Mouse (Mus musculus) CH12.LX (cell line): ENCODE data around the gene Rex1bd. TPM values are rescaled to one million over a fixed set of nuclear protein-coding genes. Genes with fewer than 3 reads are reported as not detected.

Experiments
- DNase-seq: peaks from one replicate; pipeline ENCODE4 v3.0.0-alpha.2; 2013; ENCODE audit errors: extremely low read depth
- H3K27ac ChIP-seq: 2 replicates; pipeline ENCODE4 v1.5.1; 2012; ENCODE audit warnings: low read depth, mild to moderate bottlenecking, control low read depth, moderate library complexity; ENCODE audit not compliant: insufficient read depth
- H3K27me3 ChIP-seq: replicated peaks from 2 replicates; pipeline ENCODE3; 2012; ENCODE audit warnings: inconsistent platforms
- H3K36me3 ChIP-seq, 2 experiments: replicated peaks in 1 of 2; 2 replicates each; pipeline versions ENCODE3 to v1.6.1; 2012; ENCODE audit warnings: inconsistent platforms in 1 of 2, low read length in 1 of 2, mild to moderate bottlenecking in 1 of 2, mixed read lengths in 1 of 2, moderate library complexity in 1 of 2; ENCODE audit not compliant: control insufficient read depth in 1 of 2, insufficient read depth in 1 of 2
- H3K4me1 ChIP-seq, 2 experiments: 2 replicates each; pipeline ENCODE4 v1.6.1; 2012; ENCODE audit warnings: inconsistent platforms in 1 of 2, moderate library complexity in 1 of 2; ENCODE audit not compliant: insufficient read depth in 2 of 2, control insufficient read depth in 1 of 2
- H3K4me2 ChIP-seq: 2 replicates; pipeline ENCODE4 v1.6.1; 2012; ENCODE audit warnings: low read depth, mild to moderate bottlenecking, control low read depth; ENCODE audit not compliant: poor library complexity, insufficient read depth, severe bottlenecking
- H3K4me3 ChIP-seq, 3 experiments: fragments of 150-350 bp in 1 of 3; sonication (generic) in 1 of 3; replicated peaks in 1 of 3; 2 replicates each; pipeline versions ENCODE3 to v1.5.1; 2011 to 2012; ENCODE audit warnings: low read depth in 2 of 3, low read length in 2 of 3, mild to moderate bottlenecking in 2 of 3, moderate library complexity in 2 of 3, control low read depth in 1 of 3, improper control_type of control experiment in 1 of 3, inconsistent platforms in 1 of 3, mixed read lengths in 1 of 3; ENCODE audit not compliant: poor library complexity in 1 of 3
- H3K79me2 ChIP-seq: replicated peaks from 2 replicates; pipeline ENCODE4 v1.6.1; 2012; ENCODE audit warnings: mild to moderate bottlenecking, moderate library complexity; ENCODE audit not compliant: control insufficient read depth, poor library complexity, insufficient read depth, severe bottlenecking; ENCODE audit errors: extremely low read depth
- H3K9ac ChIP-seq: 2 replicates; pipeline ENCODE4 v1.6.1; 2012; ENCODE audit warnings: low read depth, mild to moderate bottlenecking, control low read depth, moderate library complexity; ENCODE audit not compliant: insufficient read depth
- H3K9me3 ChIP-seq: replicated peaks from 2 replicates; pipeline ENCODE3; 2012; ENCODE audit warnings: low read length, inconsistent platforms, mixed read lengths
- CHD2 ChIP-seq: IDR thresholded peaks from 2 replicates; pipeline ENCODE4 v1.6.1; 2011; ENCODE audit warnings: low read length, improper control_type of control experiment
- CTCF ChIP-seq, 2 experiments: IDR thresholded peaks in 1 of 2; conservative IDR thresholded peaks in 1 of 2; 2 replicates each; pipeline ENCODE4 v1.5.1; 2011 to 2012; ENCODE audit warnings: low read depth in 2 of 2, low read length in 2 of 2, improper control_type of control experiment in 1 of 2, inconsistent platforms in 1 of 2, mild to moderate bottlenecking in 1 of 2, moderate library complexity in 1 of 2
- EP300 ChIP-seq: IDR thresholded peaks from 2 replicates; pipeline ENCODE4 v1.6.1; 2011; ENCODE audit warnings: low read length, improper control_type of control experiment
- GABPA ChIP-seq: IDR thresholded peaks from 2 replicates; pipeline ENCODE4 v1.6.1; 2012; ENCODE audit warnings: low read depth, low read length, improper control_type of control experiment, inconsistent platforms; ENCODE audit not compliant: insufficient replicate concordance
- HCFC1 ChIP-seq: IDR thresholded peaks from 2 replicates; pipeline ENCODE4 v1.6.1; 2012; ENCODE audit warnings: low read depth, mild to moderate bottlenecking, inconsistent platforms, low read length, improper control_type of control experiment
- IRF4 ChIP-seq: IDR thresholded peaks from 2 replicates; pipeline ENCODE4 v1.6.1; 2014; ENCODE audit warnings: low read depth, mild to moderate bottlenecking, inconsistent platforms, low read length, improper control_type of control experiment
- JUN ChIP-seq: IDR thresholded peaks from 2 replicates; pipeline ENCODE4 v1.6.1; 2011; ENCODE audit warnings: low read depth, mild to moderate bottlenecking, low read length, improper control_type of control experiment, moderate library complexity; ENCODE audit not compliant: insufficient read depth
- KAT2A ChIP-seq: IDR thresholded peaks from 2 replicates; pipeline ENCODE4 v1.6.1; 2012; ENCODE audit warnings: low read length, improper control_type of control experiment, inconsistent platforms; ENCODE audit not compliant: insufficient replicate concordance
- MAFK ChIP-seq: IDR thresholded peaks from 2 replicates; pipeline ENCODE4 v1.6.1; 2011; ENCODE audit warnings: low read length, improper control_type of control experiment; ENCODE audit not compliant: insufficient replicate concordance
- MAX ChIP-seq: IDR thresholded peaks from 2 replicates; pipeline ENCODE4 v1.6.1; 2011; ENCODE audit warnings: low read length, improper control_type of control experiment
- MAZ ChIP-seq: IDR thresholded peaks from 2 replicates; pipeline ENCODE4 v1.6.1; 2012; ENCODE audit warnings: low read depth, mild to moderate bottlenecking, inconsistent platforms, low read length, improper control_type of control experiment, moderate library complexity
- MEF2A ChIP-seq: IDR thresholded peaks from 2 replicates; pipeline ENCODE4 v1.6.1; 2014; ENCODE audit warnings: low read depth, mild to moderate bottlenecking, inconsistent platforms, low read length, improper control_type of control experiment, borderline replicate concordance
- MXI1 ChIP-seq: IDR thresholded peaks from 2 replicates; pipeline ENCODE4 v1.6.1; 2011; ENCODE audit warnings: mild to moderate bottlenecking, low read depth, low read length, improper control_type of control experiment
- MYC ChIP-seq: IDR thresholded peaks from 2 replicates; pipeline ENCODE4 v1.6.1; 2011; ENCODE audit warnings: low read depth, mild to moderate bottlenecking, improper control_type of control experiment, low read length
- NELFE ChIP-seq: IDR thresholded peaks from 2 replicates; pipeline ENCODE4 v1.6.1; 2011; ENCODE audit warnings: low read depth, low read length, improper control_type of control experiment
- POLR2A ChIP-seq: IDR thresholded peaks from 2 replicates; pipeline ENCODE4 v1.6.1; 2011; ENCODE audit warnings: low read depth, mild to moderate bottlenecking, improper control_type of control experiment, low read length
- POLR2AphosphoS2 ChIP-seq: IDR thresholded peaks from 2 replicates; pipeline ENCODE4 v1.6.1; 2011; ENCODE audit warnings: low read depth, low read length, improper control_type of control experiment
- RAD21 ChIP-seq: IDR thresholded peaks from 2 replicates; pipeline ENCODE4 v1.6.1; 2011; ENCODE audit warnings: low read depth, mild to moderate bottlenecking, low read length, improper control_type of control experiment, moderate library complexity
- SIN3A ChIP-seq: IDR thresholded peaks from 2 replicates; pipeline ENCODE4 v1.6.1; 2012; ENCODE audit warnings: low read length, improper control_type of control experiment, inconsistent platforms
- SMC3 ChIP-seq: IDR thresholded peaks from 2 replicates; pipeline ENCODE4 v1.6.1; 2011; ENCODE audit warnings: low read depth, low read length, improper control_type of control experiment
- UBTF ChIP-seq: IDR thresholded peaks from 2 replicates; pipeline ENCODE4 v1.6.1; 2012; ENCODE audit warnings: low read depth, mild to moderate bottlenecking, inconsistent platforms, low read length, improper control_type of control experiment, moderate library complexity
- USF1 ChIP-seq: IDR thresholded peaks from 2 replicates; pipeline ENCODE4 v1.6.1; 2014; ENCODE audit warnings: low read depth, mild to moderate bottlenecking, inconsistent platforms, low read length, improper control_type of control experiment
- USF2 ChIP-seq: conservative IDR thresholded peaks from 2 replicates; pipeline ENCODE4 v1.6.1; 2011; ENCODE audit warnings: low read depth, low read length, improper control_type of control experiment
- ZMIZ1 ChIP-seq: IDR thresholded peaks from 2 replicates; pipeline ENCODE4 v1.6.1; 2012; ENCODE audit warnings: low read depth, mild to moderate bottlenecking, inconsistent platforms, low read length, improper control_type of control experiment
- ZNF384 ChIP-seq: IDR thresholded peaks from 2 replicates; pipeline ENCODE4 v1.6.1; 2012; ENCODE audit warnings: low read depth, low read length, improper control_type of control experiment, inconsistent platforms
- dilution Hi-C: fragments of 300-500 bp; cut with MboI; formaldehyde crosslinking; loops from 2 replicates; pipeline ENCODE4 v1.14.3; 2020; ENCODE audit warnings: low sequenced_read_pairs; ENCODE audit not compliant: extremely low pct_unique_long_range_greater_than_20kb, extremely low pct_ligation_motif_present
- in situ Hi-C: fragments of 300-500 bp; cut with MboI; formaldehyde crosslinking; loops from 3 replicates; pipeline ENCODE4 v1.14.3; 2019; ENCODE audit warnings: low sequenced_read_pairs, low pct_ligation_motif_present, low pct_unique_long_range_greater_than_20kb, mixed read lengths
- polyA plus RNA-seq: library from polyadenylated mRNA; unstranded; fragments of >175 nt; gene quantifications from 2 replicates; pipeline ENCODE4 v1.2.1, GENCODE M21; 2012; ENCODE audit warnings: low read depth; ENCODE audit not compliant: insufficient read length
- total RNA-seq, 2 experiments: library from RNA; depleted of rRNA; stranded (reverse); fragments of 300-350 nt in 1 of 2; fragments of >200 nt in 1 of 2; gene quantifications; 2 replicates each; pipeline ENCODE4 v1.2.3; 2012 to 2014

Rex1bd gene
- total and polyA plus RNA-seq, 3 experiments: 38.4 to 90.0 (median 47.8) TPM

- in situ Hi-C loops (loop anchor here (10.0 kb wide), 1 partner anchor 92 kb away; no protein-coding TSS in a partner anchor), dilution Hi-C loops (no loop called here)
- no peak for DNase-seq
- Histone ChIP-seq H3K36me3 (peaks cover 21 to 48% of the 10 kb centered on the region in 2 experiments), H3K27me3 (no peaks in the 10 kb centered on the region), H3K9ac (no peak overlapping the region), H3K79me2 (peaks cover 33% of the 10 kb centered on the region), H3K27ac (peak overlapping the region; percentile 7; the same call in 1 of the 2 replicates), H3K4me1 (peaks cover 21 to 43% of the 10 kb centered on the region in 2 experiments), H3K4me3 (peak overlapping the region in 1 of 3 experiments; percentile 22), H3K4me2 (no peak overlapping the region; the same call in 1 of the 2 replicates), H3K9me3 (no peaks in the 10 kb centered on the region)
- TF ChIP-seq JUN: no peak
- TF ChIP-seq RAD21: no peak
- TF ChIP-seq MAX: no peak
- 0 out of 2 replicates have a peak, but pooled peaks have one; percentile 9 for TF ChIP-seq SIN3A
- no peak for TF ChIP-seq ZMIZ1
- TF ChIP-seq GABPA: no peak
- TF ChIP-seq CHD2: peak; percentile 31; the same call in 1 of the 2 replicates
- TF ChIP-seq POLR2AphosphoS2: peak; percentile 90; the same call in 1 of the 2 replicates
Observed at GRCm38 (mm10) chr8:70507027-70507393, 458 bp upstream of the Rex1bd start.

GRCm38 (mm10) chr8:70505698-70506327 is 739 bp downstream of the Rex1bd start:
- dilution Hi-C loops: no loop called here

GRCm38 (mm10) chr8:70504851-70505250 is 1.7 kb downstream of the Rex1bd start:
- Histone ChIP-seq H3K9ac (no peak overlapping the region), H3K79me2 (peaks cover 21% of the 10 kb centered on the region)
- TF ChIP-seq JUN (no peak), POLR2A (no peak), SMC3 (peak; percentile 77), MAFK (no peak), UBTF (no peak), MYC (no peak), CTCF (conservative IDR thresholded peaks at IDR 0.05 in 1 of 2, IDR thresholded peaks at IDR 0.05 in 1 of 2; ENCODE audit: low read depth in 2 of 2, low read length in 2 of 2) (peak; percentile 67 to 84), KAT2A (no peak), HCFC1 (no peak), USF2 (no peak), IRF4 (no peak), NELFE (no peak), EP300 (no peak), ZNF384 (no peak), MEF2A (no peak), MXI1 (no peak), MAZ (no peak), GABPA (no peak), RAD21 (peak; percentile 59)

More at GRCm38 (mm10) chr8:70505698-70506327, 739 bp downstream of the Rex1bd start:
- TF ChIP-seq USF2 (peak; percentile 60), USF1 (peak; percentile 64), IRF4 (no peak)
- TF ChIP-seq, all 38 proteins: peak for 2
- peaks cover 24% of the 10 kb centered on the region for H3K79me2 ChIP-seq
- no peaks in the 10 kb centered on the region for H3K27me3 ChIP-seq
- H3K9me3 ChIP-seq: no peaks in the 10 kb centered on the region
- in situ Hi-C loops: loop anchor here (10.0 kb wide), 1 partner anchor 91 kb away; no protein-coding TSS in a partner anchor
- peak overlapping the region; percentile 91; the same call in 1 of the 2 replicates for H3K9ac ChIP-seq
- peak overlapping the region; percentile 55 to 74 (median 61) for H3K4me3 ChIP-seq
- peak overlapping the region; percentile 70; the same call in 1 of the 2 replicates for H3K27ac ChIP-seq
- H3K4me1 ChIP-seq: peaks cover 18 to 49% of the 10 kb centered on the region in 2 experiments
- peaks cover 21 to 46% of the 10 kb centered on the region in 2 experiments for H3K36me3 ChIP-seq
- peak overlapping the region; percentile 89 for H3K4me2 ChIP-seq
- DNase-seq: no peak

More at GRCm38 (mm10) chr8:70504851-70505250, 1.7 kb downstream of the Rex1bd start:
- peak; percentile 78 for DNase-seq
- Histone ChIP-seq H3K4me2 (no peak overlapping the region), H3K36me3 (peaks cover 21 to 46% of the 10 kb centered on the region in 2 experiments), H3K27ac (no peak overlapping the region), H3K27me3 (peaks cover 3% of the 10 kb centered on the region), H3K4me1 (peaks cover 18 to 58% of the 10 kb centered on the region in 2 experiments), H3K9me3 (no peaks in the 10 kb centered on the region), H3K4me3 (no peak overlapping the region)
- in situ Hi-C loops (loop anchor here (10.0 kb wide), 1 partner anchor 90 kb away; no protein-coding TSS in a partner anchor), dilution Hi-C loops (no loop called here)
